Mouse (Mus musculus): Measurements from ENCODE around the gene Ascl1.

The Ascl1 gene

GRCm38 (mm10) chr10:87485721-87486620 lies 7.5 kb downstream of the Ascl1 start:
- DNase-seq (ENCODE audit: inconsistent ontology term): peak; percentile 14

- no peak for DNase-seq (ENCODE audit: inconsistent ontology term)
Observed at GRCm38 (mm10) chr10:87484831-87485720, 8.4 kb downstream of the Ascl1 start.

GRCm38 (mm10) chr10:87477895-87478294 lies 15.6 kb downstream of the Ascl1 start:
- no peak for DNase-seq (ENCODE audit: inconsistent ontology term)

- DNase-seq (ENCODE audit: inconsistent ontology term): no peak
Observed at GRCm38 (mm10) chr10:87474971-87475370, 18.5 kb downstream of the Ascl1 start.

- DNase-seq (ENCODE audit: inconsistent ontology term): no peak
Observed at GRCm38 (mm10) chr10:87473475-87474131, 19.9 kb downstream of the Ascl1 start.

GRCm38 (mm10) chr10:87450777-87451176 lies 42.7 kb downstream of the Ascl1 start:
- no peak for DNase-seq (ENCODE audit: inconsistent ontology term)

- no peak for DNase-seq (ENCODE audit: inconsistent ontology term)
Observed at GRCm38 (mm10) chr10:87449368-87449767, 44.1 kb downstream of the Ascl1 start.

- no peak for DNase-seq (ENCODE audit: inconsistent ontology term)
Observed at GRCm38 (mm10) chr10:87448257-87448656, 45.2 kb downstream of the Ascl1 start.

- peak; percentile 38 for DNase-seq (ENCODE audit: inconsistent ontology term)
Observed at GRCm38 (mm10) chr10:87447754-87448095, 45.7 kb downstream of the Ascl1 start.

GRCm38 (mm10) chr10:87446829-87447753 lies 46.4 kb downstream of the Ascl1 start:
- DNase-seq (ENCODE audit: inconsistent ontology term): peak; percentile 42

- DNase-seq (ENCODE audit: inconsistent ontology term): no peak
Observed at GRCm38 (mm10) chr10:87446139-87446828, 47.2 kb downstream of the Ascl1 start.
